Mouse (Mus musculus): ENCODE measurements around the gene Tcn2.

GRCm38 (mm10) chr11:3936318-3936717 is 4.4 kb upstream of the Tcn2 start:
- TF ChIP-seq POLR2A (IDR thresholded peaks at IDR 0.05; ENCODE audit: low read depth, low read length) (no peak), CTCF (conservative IDR thresholded peaks at IDR 0.05 in 1 of 2, IDR thresholded peaks at IDR 0.05 in 1 of 2; ENCODE audit: low read depth in 2 of 2, low read length in 2 of 2) (no peak), TCF12 (IDR thresholded peaks at IDR 0.05; ENCODE audit: low read depth, low read length) (no peak), TBP (conservative IDR thresholded peaks at IDR 0.05; ENCODE audit: low read depth, low read length) (no peak)

Measured in CH12.LX (cell line).